Mouse (Mus musculus): Measurements from ENCODE around the gene AU022252. TPM values are rescaled to one million over a fixed set of nuclear protein-coding genes. Genes with fewer than 3 reads are reported as not detected.

AU022252 gene
- total and polyA plus RNA-seq, 2 experiments from 2014 or later: 7.5 to 15.5 TPM

- Histone ChIP-seq H3K9ac (replicated peaks; ENCODE audit: low read depth, low read length) (no peak overlapping the region), H3K4me1 (ENCODE audit: control insufficient read depth, insufficient read depth) (no peaks in the 10 kb centered on the region), H3K36me3 (replicated peaks; ENCODE audit: control insufficient read depth, insufficient read depth, low read length) (peaks cover 16% of the 10 kb centered on the region), H3K27ac (ENCODE audit: low read depth) (no peak overlapping the region), H3K4me3 (ENCODE audit: low read depth, low read length) (no peak overlapping the region), H3K27me3 (ENCODE audit: control insufficient read depth, insufficient read depth, low read length) (no peaks in the 10 kb centered on the region), H3K9me3 (replicated peaks; ENCODE audit: control insufficient read depth, low read length) (no peaks in the 10 kb centered on the region), H3K4me2 (ENCODE audit: low read depth, low read length) (no peak overlapping the region)
- TF ChIP-seq EP300 (IDR thresholded peaks at IDR 0.05; ENCODE audit: low read depth) (no peak), CTCF (IDR thresholded peaks at IDR 0.05; ENCODE audit: low read depth) (no peak)
- DNase-seq (ENCODE audit: low spot score) (no peak), ATAC-seq (ENCODE audit: insufficient read depth, low read depth) (no peak)
- 70% methylated on average over 13 of the region's 13 CpGs for WGBS
Observed at GRCm38 (mm10) chr4:119266606-119267005, 34.1 kb upstream of the AU022252 start.

GRCm38 (mm10) chr4:119263459-119263858 lies 30.9 kb upstream of the AU022252 start:
- H3K27me3 ChIP-seq (ENCODE audit: control insufficient read depth, insufficient read depth, low read length): no peaks in the 10 kb centered on the region
- H3K27ac ChIP-seq (ENCODE audit: low read depth): peak overlapping the region; percentile 44; the same call in 1 of the 2 replicates
- no peaks in the 10 kb centered on the region for H3K9me3 ChIP-seq (replicated peaks; ENCODE audit: control insufficient read depth, low read length)
- no peaks in the 10 kb centered on the region for H3K4me1 ChIP-seq (ENCODE audit: control insufficient read depth, insufficient read depth)
- no peak for DNase-seq (ENCODE audit: low spot score)
- H3K4me3 ChIP-seq (ENCODE audit: low read depth, low read length): no peak overlapping the region
- WGBS: 44% methylated on average over 3 of the region's 3 CpGs
- no peaks in the 10 kb centered on the region for H3K36me3 ChIP-seq (replicated peaks; ENCODE audit: control insufficient read depth, insufficient read depth, low read length)
- no peak for ATAC-seq (ENCODE audit: insufficient read depth, low read depth)
- H3K9ac ChIP-seq (replicated peaks; ENCODE audit: low read depth, low read length): no peak overlapping the region
- H3K4me2 ChIP-seq (ENCODE audit: low read depth, low read length): no peak overlapping the region
- no peak for TF ChIP-seq EP300 (IDR thresholded peaks at IDR 0.05; ENCODE audit: low read depth)
- TF ChIP-seq CTCF (IDR thresholded peaks at IDR 0.05; ENCODE audit: low read depth): no peak

- WGBS: 85% methylated on average over 5 of the region's 5 CpGs
- Histone ChIP-seq H3K27me3 (ENCODE audit: control insufficient read depth, insufficient read depth, low read length) (no peaks in the 10 kb centered on the region), H3K9me3 (replicated peaks; ENCODE audit: control insufficient read depth, low read length) (no peaks in the 10 kb centered on the region), H3K36me3 (replicated peaks; ENCODE audit: control insufficient read depth, insufficient read depth, low read length) (no peaks in the 10 kb centered on the region), H3K27ac (ENCODE audit: low read depth) (peak overlapping the region; percentile 60), H3K4me2 (ENCODE audit: low read depth, low read length) (no peak overlapping the region), H3K4me3 (ENCODE audit: low read depth, low read length) (no peak overlapping the region), H3K4me1 (ENCODE audit: control insufficient read depth, insufficient read depth) (no peaks in the 10 kb centered on the region), H3K9ac (replicated peaks; ENCODE audit: low read depth, low read length) (no peak overlapping the region)
- ATAC-seq (ENCODE audit: insufficient read depth, low read depth) (no peak), DNase-seq (ENCODE audit: low spot score) (no peak)
- no peak for TF ChIP-seq EP300 (IDR thresholded peaks at IDR 0.05; ENCODE audit: low read depth)
- TF ChIP-seq CTCF (IDR thresholded peaks at IDR 0.05; ENCODE audit: low read depth): no peak
Observed at GRCm38 (mm10) chr4:119262483-119262882, 30.0 kb upstream of the AU022252 start.

- DNase-seq (ENCODE audit: low spot score) (no peak), ATAC-seq (ENCODE audit: insufficient read depth, low read depth) (peak; percentile 37; the same call in 1 of the 2 replicates)
- Histone ChIP-seq H3K27me3 (ENCODE audit: control insufficient read depth, insufficient read depth, low read length) (no peaks in the 10 kb centered on the region), H3K27ac (ENCODE audit: low read depth) (peak overlapping the region; percentile 76), H3K4me2 (ENCODE audit: low read depth, low read length) (no peak overlapping the region), H3K4me1 (ENCODE audit: control insufficient read depth, insufficient read depth) (no peaks in the 10 kb centered on the region), H3K36me3 (replicated peaks; ENCODE audit: control insufficient read depth, insufficient read depth, low read length) (no peaks in the 10 kb centered on the region), H3K9me3 (replicated peaks; ENCODE audit: control insufficient read depth, low read length) (no peaks in the 10 kb centered on the region), H3K4me3 (ENCODE audit: low read depth, low read length) (no peak overlapping the region), H3K9ac (replicated peaks; ENCODE audit: low read depth, low read length) (no peak overlapping the region)
- 38% methylated on average over 7 of the region's 7 CpGs for WGBS
- no peak for TF ChIP-seq CTCF (IDR thresholded peaks at IDR 0.05; ENCODE audit: low read depth)
- TF ChIP-seq EP300 (IDR thresholded peaks at IDR 0.05; ENCODE audit: low read depth): peak; percentile 67; the same call in 1 of the 2 replicates
Observed at GRCm38 (mm10) chr4:119261087-119261713, 28.7 kb upstream of the AU022252 start.

- H3K9ac ChIP-seq (replicated peaks; ENCODE audit: low read depth, low read length): no peak overlapping the region
- ATAC-seq (ENCODE audit: insufficient read depth, low read depth) (no peak), DNase-seq (ENCODE audit: low spot score) (no peak)
- TF ChIP-seq CTCF (IDR thresholded peaks at IDR 0.05; ENCODE audit: low read depth) (peak; percentile 21; the same call in 1 of the 2 replicates), EP300 (IDR thresholded peaks at IDR 0.05; ENCODE audit: low read depth) (no peak)
- no peak overlapping the region for H3K27ac ChIP-seq (ENCODE audit: low read depth)
- no peaks in the 10 kb centered on the region for H3K27me3 ChIP-seq (ENCODE audit: control insufficient read depth, insufficient read depth, low read length)
- WGBS: 76% methylated on average over 15 of the region's 15 CpGs
- H3K9me3 ChIP-seq (replicated peaks; ENCODE audit: control insufficient read depth, low read length): no peaks in the 10 kb centered on the region
- no peak overlapping the region for H3K4me2 ChIP-seq (ENCODE audit: low read depth, low read length)
- no peak overlapping the region for H3K4me3 ChIP-seq (ENCODE audit: low read depth, low read length)
- no peaks in the 10 kb centered on the region for H3K36me3 ChIP-seq (replicated peaks; ENCODE audit: control insufficient read depth, insufficient read depth, low read length)
- no peaks in the 10 kb centered on the region for H3K4me1 ChIP-seq (ENCODE audit: control insufficient read depth, insufficient read depth)
Observed at GRCm38 (mm10) chr4:119259344-119260254, 27.1 kb upstream of the AU022252 start.

Measured in heart, postnatal 0 days (tissue).